Mouse (Mus musculus) B cell, adult 67 days (primary cell): Measurements from ENCODE around the gene Dstyk. TPM values are rescaled to one million over a fixed set of nuclear protein-coding genes. Genes with fewer than 3 reads are reported as not detected.

Experiments
- total RNA-seq, 2 experiments: library from RNA; stranded (reverse); gene quantifications; 4 replicates each; pipeline ENCODE4 v1.2.4; 2023

Gene Dstyk
- total RNA-seq: 10 to 100 TPM; 27.6 to 31.5 TPM

GRCm38 (mm10) chr1:132417319-132418251 is at the start of gene Dstyk:
TSS of gene Dstyk (plus strand) at chr1:132417555.

GRCm38 (mm10) chr1:132390691-132391579 is 26.4 kb upstream of the Dstyk start, which contains the start of gene Tmcc2:
TSS of gene Tmcc2 (minus strand) at chr1:132391281.

DNA sequence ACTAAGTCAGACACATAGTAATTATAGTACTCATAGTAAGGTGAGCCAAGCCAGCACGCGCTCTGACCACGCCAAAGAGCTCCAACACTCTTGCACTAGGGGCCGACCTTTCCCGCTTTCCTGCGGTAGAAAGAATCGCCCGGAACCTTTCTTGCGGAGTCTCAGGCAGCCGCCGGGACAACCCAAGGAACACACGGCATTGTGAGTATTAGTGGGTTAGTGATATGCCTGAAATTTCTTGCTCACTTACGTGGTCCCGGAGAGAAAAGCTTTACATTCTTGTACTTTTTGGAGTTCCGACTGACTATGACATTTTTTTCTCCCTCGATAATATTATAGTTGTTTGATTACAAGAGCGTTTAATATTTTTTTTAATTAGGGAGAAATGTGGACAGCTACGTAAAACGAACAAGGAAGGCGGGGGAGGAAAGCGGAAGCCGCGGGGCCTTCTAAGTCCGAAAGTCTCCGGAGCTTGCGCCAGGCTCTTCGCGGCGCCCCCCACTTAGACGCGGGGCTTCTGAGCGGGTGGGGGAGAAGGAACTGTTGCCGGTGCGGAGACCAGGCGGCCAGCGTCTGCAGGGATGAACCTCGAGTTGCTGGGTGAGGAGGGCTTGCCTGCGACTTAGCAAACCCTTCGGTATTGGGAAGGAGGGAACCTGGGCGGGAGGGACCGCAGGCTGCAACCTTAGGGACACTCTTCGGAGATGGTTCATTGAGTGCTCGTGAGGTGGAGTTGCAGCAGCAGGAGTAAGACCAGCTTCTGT is 59.8 kb downstream of the Dstyk start, which contains the start of gene Rbbp5:
Rbbp5 (plus strand) TSS at position 438 of the 764 bp plus-strand sequence.

GRCm38 (mm10) chr1:132506058-132506457 is 88.7 kb downstream of the Dstyk start, which contains the start of gene Tmem81:
TSS of gene Tmem81 (plus strand) at chr1:132506230.

Other genes starting within 250 kb of the Dstyk start
- not detected for gene Lemd1, start 226.1 kb upstream of the Dstyk start, total RNA-seq
- gene AC124108.1, start 226.1 kb upstream of the Dstyk start, total RNA-seq: not detected
- not detected for gene Gm10188, start 187.8 kb upstream of the Dstyk start, total RNA-seq
- gene Klhdc8a, start 118.9 kb upstream of the Dstyk start, total RNA-seq: under 1 TPM in 1 of 2 experiments, not detected in 1; 0.12 TPM
- 100 to 1,000 TPM; 128 to 132 TPM for gene Nuak2, start 101.4 kb upstream of the Dstyk start, total RNA-seq
- gene Tmcc2, start 26.3 kb upstream of the Dstyk start, total RNA-seq: under 1 TPM; 0.55 to 0.59 TPM
- 10 to 100 TPM; 60.6 to 66.5 TPM for gene Rbbp5, start 59.8 kb downstream of the Dstyk start, total RNA-seq
- gene Tmem81, start 88.7 kb downstream of the Dstyk start, total RNA-seq: 10 to 100 TPM; 13.4 to 16.3 TPM
- 10 to 100 TPM in 1 of 2 experiments, 1 to 10 TPM in 1; 7.3 to 10.2 TPM for gene Cntn2, start 125.7 kb downstream of the Dstyk start, total RNA-seq